Mouse (Mus musculus) frontal cortex, adult (tissue): Measurements from ENCODE around the gene Srpk2.
"Not testable (repeated sequence)": the region's sequence is repeated elsewhere in the genome, so short reads cannot be mapped to it uniquely, and the experiment has no call there.

Experiments used
- ATAC-seq: cut with Nextera tagmentation; 2 replicates; pipeline ENCODE4 v1.9.2; 2017; ENCODE audit warnings: mild to moderate bottlenecking, moderate library complexity, mixed read lengths; ENCODE audit not compliant: low TSS enrichment

The Srpk2 gene

DNA sequence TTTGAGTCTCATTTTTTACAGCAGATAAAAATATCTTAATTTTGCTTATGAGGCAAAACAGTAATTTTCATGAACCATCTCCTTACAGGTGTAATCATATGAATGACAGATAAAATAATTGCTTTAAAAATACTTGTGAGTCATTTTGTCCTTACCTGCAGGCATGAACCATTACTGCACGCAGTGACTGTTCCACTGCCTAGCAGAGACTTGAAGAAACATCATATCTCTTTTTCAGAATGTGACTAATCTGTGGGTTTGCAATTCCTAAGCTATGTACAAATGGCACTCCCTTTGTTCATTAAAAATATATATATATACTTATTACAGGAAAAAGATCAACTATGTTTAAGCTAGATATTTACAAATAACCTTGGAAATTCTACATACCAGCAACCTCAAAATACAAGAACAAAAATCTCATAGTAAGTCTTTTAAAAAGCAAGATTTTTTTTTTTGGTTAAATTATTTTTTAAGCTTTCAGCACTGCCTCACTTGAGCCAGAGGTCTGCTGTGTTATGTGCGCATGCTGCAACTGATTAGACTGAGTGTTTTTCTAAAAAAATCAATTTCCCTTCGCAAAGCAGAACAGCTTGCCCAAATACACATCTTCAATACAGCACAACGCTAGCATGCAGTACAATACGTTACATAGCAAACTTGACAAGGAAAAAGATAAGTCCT is 68.7 kb downstream of the Srpk2 start:
- peak; percentile 31 for ATAC-seq

DNA sequence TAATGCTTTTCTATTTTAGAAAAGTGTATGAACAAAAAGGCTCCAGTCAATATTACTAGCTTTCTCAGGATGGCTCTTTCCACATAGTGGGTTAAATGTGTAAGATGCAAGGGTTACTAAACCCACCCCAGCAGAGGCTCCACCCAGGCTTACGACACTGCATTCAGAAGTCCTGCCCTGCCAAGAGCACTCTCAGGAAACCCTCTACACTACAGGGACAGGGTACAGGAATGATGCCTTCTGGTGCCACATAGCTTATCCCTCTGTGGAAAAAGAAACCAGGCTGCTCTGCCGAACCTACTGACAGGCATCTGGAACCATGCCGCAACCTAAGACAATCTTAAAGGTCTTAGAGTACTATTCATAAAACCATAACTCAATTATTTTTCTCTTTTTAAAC is 71.6 kb downstream of the Srpk2 start:
- ATAC-seq, result no peak

DNA sequence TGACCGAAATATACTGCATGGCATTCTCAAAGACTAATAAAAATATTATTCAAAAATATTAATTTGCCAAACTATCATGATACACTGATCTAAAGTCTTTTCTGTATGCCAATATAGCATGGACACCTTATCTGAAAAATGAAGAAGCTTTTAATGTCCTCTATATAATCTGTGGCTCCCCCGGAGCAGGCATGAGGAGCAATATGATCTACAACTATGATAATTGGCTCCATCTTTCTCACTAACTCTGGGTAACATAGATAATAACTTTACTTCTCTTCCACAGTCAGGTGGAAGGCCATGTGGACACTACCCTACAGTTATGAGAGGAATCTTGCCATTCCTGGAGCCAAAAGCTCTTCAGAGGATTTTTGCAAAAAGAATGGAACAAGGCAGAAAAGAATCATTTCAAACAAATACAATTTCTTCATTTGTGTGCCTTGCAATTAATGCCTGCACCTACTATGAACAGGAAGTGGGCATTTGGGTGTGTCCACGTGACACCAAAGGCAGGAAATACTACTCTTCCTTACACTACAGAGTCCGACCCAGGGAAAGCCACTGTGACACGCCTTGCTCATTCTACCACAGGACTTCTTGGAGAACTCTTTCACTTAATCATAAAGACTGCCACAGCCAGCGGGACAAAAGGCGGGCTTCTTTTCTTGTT is 80.2 kb downstream of the Srpk2 start:
- no peak for ATAC-seq

DNA sequence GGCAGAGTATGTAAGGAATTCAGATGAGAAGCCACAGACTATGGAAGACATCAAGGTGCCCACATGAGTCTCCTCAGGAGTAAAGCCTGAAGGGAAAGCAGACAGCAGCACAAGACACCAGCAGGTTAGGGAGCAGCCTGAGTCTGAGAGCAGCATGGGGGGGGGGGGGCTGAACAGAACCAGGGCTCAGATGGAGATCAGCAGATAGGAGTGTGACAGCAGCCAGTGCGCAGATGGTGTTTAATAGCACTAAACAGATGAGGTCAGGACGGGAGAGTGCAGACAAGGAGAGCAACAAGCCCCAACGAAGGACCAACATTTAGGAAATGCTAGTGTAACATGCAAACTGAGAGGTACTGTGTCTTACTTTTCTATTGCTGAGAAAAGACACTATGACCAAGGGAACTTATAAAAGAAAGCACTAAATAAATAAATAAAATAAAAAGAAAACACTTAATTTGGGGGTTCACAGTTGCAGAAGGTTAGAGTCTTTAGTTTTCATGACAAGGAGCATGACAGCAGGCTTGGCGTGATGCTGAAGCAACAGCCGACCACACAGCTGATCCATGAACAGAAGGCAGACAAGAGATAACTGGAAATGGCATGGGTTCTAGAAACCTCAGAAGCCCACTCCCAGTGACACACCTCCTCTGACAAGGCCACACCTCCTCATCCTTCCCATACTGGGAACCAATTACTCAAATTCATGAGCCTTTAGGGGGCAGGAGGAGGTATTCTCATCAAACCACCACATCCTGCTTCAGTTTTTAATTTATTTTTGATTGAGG is 84.5 kb downstream of the Srpk2 start:
- ATAC-seq, result no peak

DNA sequence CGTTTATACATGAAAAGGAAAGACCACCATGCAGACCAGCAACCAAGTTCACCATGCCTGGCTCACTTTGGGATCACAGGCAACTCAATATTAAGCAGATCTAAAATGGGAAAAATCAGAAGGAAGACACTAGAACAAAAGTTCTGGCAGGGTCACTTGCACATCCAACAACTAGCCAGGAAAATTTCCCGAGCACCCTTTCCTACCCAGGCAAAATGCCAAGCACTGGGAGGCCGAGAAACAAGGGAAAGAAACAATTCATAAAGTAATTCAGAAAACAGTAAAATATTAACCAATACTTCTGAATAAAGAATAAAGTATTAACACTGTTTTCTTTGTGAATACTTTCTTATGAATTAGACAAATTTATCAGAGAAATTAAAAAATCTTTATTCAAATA is 85.2 kb downstream of the Srpk2 start:
- no peak for ATAC-seq

DNA sequence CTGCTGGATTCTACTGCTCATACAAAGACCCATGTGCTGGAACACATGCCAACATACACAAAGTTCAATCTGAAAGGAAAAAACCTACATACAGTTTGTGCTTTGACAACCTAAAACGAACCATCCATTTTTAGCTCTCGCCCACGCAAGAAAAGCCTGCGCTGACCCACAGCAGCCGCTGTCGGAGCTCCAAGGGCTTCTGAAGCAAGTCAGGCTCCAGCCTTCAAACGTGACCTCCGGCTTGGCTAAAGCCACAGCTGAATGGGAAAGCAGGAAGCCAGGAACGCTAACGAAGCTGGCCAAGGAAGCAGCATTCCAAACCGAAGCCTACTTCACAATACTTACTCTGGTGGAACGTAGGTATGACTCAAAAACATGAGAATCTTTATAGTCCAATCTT is 85.9 kb downstream of the Srpk2 start:
- ATAC-seq, result peak; percentile 35

DNA sequence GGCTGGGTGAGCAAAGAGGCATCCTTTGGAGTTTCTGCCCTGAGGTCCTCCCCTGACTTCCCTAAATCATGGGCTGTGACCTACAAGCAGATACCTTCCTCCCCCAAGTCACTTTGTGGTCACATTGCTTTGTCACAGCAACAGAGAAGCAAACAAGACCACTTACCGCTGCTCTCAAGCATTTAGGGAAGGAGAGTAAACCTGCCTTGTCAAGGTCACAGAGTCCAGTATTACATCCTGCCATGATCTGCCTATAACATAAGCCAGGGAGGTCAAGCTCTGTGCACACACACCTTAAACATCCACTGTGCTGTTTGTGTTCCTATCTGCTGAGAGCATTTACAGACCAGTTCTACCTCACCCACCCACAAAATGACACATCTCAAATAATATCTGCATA is 86.4 kb downstream of the Srpk2 start:
- 0 out of 2 replicates have a peak, but pooled peaks have one; percentile 8 for ATAC-seq

DNA sequence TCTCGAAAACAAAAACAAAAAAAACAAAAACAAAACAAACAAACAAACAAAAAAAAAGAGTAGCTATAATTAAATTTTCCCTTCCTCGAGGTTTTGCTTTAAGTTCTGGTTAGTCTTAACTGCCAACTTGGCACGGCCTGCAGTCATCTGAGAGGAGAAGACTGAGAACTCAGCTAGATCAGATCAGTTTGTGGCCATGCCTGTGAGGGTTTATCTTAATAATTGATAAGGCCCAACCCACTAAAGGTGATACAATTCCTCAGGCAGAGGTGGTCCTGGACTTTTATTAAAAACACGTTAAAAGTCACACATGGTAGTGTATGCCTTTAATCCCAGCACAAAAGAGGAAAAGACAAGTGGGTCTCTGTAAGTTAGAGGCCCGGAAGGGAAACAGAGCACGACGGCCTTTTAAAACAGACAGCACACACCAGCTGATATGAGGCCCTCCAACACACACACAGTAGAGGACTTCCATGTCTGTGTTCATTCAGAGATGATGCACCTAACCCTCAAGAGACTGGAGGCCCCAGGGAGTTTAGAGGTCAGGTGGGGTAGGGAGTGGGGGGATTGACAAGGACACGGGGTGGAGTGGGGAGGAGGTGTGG is 87.1 kb downstream of the Srpk2 start:
- no peak for ATAC-seq

DNA sequence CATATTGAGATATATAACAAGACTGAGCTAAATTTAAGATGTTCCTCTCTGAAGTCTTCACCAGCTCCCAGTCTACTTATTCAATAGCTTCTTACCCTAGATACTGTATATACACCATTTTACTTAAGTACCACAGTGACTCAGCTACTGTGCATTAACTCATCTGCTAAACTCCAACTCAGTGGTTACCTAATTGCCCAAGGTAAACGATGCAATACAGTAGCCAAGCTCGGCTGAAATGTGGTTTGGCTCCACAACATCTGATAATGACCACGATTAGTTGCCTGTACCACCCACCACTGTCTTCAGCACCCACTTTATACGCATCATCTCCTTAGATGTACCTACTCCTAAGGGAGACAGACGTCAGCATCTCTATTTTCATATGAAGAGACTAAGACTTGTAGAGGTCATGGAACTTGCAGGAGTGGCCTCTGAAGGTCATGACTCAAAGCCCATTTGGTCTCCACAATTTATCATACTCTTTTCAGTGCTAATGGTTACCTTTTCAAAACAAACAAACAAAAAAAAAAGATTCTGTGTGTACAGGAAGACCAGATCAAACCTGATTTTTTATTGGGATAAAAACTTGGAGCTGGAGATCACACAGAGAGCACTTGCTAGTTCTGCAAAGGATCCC is 88.0 kb downstream of the Srpk2 start:
- peak; percentile 47 for ATAC-seq

DNA sequence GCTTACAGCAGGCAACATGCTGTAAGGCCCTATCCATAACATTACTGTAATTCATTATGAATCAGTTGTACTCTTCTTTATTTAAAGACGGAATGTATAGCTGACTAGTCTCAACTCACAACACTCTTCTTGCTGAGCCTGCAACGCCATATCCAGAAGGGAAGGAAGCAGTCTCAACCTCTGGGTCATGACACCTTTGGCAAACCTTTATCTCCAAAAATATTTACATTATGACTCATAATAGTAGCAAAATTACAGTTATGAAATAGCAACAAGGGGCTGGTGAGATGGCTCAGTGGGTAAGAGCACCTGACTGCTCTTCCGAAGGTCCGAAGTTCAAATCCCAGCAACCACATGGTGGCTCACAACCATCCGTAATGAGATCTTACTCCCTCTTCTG is 94.1 kb downstream of the Srpk2 start:
- ATAC-seq, result not testable (repeated sequence)

DNA sequence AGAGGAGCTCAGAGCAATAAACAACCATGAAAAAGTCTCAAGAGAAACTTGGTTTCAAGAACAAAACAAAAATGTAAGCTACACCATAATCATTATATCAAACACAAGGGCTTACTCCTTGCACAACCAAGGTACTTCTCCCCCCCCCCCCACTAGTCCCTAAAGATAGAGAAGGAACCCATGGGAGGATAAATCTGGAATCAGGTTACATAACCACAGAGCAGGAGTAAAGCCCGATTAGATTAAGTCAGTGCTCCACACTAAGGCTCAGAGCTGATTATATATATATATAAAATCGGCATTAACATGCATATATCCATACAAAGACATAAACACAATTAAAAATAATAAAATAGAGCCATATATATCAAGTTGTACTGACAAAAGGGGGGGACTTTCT is 96.8 kb downstream of the Srpk2 start:
- ATAC-seq, result peak; percentile 54; the same call in 1 of the 2 replicates

DNA sequence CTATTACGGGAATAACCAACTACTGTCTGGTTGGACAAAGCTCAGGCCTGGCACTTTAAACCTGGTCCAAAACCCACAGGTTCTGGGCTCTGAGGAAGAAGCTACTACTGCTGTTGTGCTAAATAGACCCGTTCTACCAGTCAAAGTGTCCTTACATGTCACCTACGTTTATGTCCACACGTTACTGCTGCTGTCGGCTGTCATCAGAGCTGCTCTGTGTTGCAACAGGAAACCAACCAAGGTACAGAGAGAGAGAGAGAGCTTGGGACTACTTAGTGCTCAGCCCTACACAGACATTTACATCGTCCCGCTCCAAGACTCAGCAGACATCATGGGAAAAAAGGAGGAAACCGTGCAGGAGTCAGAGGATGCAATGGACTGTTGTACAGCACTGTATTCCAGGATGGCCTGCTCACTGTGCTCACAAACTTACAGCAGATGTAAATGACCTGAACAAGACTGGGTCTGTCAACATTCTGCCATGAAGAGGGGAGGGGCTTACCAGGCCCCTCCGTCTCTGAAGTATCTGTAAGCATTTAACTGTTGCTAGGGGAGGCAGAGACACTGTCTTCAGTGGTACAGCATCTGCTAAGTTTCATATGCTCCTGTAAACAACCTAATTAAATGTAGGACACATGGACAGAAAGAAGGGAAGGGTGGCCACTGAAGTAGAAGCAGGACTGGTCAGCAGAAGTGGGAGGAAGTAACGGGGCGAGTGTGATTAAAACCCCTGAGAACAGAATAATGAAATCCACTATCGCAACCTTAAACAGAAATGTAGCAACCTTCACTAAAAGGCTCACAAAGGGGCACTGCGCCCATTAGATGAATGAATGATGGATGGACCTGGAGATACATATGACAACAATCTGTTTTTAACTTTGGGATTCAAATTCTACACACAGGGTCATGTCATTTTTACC is 97.6 kb downstream of the Srpk2 start:
- no peak; the same call in 1 of the 2 replicates for ATAC-seq

DNA sequence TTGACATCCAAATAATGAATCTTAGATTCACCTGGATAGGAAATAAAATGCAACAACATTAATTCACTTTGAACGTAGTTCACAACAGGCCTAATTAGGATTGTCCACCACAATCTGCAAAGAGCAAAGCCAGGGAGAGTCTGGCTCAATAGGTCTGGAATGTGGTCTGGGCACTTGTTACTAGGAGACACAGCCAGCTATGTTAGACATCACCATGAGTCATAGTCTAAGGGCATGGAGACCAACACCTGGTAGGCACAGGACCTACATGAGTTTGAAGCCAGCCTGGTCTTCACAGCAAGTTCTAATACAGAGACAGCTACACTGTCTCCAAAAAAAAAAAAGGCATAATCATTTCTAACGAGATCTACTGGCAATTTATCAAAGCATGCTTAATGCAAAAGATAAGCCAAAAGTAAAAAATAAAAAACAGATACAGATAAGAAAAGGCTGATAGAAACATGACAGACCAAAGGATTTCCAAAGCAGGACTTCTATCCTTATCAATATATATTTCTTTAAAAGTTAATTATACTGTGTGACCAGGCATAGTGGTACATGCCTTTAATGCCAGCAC is 102.8 kb downstream of the Srpk2 start:
- ATAC-seq, result no peak

DNA sequence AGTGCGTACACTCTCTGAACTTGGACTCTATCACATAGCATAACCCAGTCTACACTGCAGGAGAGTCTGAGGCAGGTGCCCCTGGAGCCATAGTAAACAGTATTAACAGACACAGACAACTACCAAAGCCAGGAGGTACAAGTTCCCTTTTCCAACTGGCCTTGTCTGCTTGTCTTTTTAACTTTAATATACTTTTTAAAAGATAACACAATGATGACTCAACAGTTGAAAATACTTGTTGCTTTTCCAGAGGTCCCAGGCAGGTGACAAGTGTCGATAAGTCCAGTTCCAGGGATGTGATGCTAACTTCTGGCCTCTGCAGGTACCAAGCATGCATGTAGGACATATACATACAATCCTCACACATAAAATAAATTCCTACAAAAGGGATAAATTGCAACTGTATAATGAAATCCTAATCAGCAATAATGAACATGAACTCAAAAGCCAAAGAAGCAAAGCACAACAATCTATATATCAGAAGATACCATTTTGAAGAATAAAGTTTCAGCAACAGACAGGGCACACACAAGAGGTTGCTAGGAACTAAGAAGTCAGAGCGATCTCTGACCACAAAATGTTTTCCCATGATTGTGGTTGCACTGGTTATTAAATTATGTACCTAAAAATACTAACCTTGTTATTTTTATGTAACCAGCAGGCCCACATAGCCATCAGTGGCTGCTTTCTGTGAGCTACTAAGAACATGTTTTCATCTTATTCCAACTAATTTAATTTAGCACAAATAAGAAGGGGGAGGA is 105.1 kb downstream of the Srpk2 start:
- no peak for ATAC-seq

DNA sequence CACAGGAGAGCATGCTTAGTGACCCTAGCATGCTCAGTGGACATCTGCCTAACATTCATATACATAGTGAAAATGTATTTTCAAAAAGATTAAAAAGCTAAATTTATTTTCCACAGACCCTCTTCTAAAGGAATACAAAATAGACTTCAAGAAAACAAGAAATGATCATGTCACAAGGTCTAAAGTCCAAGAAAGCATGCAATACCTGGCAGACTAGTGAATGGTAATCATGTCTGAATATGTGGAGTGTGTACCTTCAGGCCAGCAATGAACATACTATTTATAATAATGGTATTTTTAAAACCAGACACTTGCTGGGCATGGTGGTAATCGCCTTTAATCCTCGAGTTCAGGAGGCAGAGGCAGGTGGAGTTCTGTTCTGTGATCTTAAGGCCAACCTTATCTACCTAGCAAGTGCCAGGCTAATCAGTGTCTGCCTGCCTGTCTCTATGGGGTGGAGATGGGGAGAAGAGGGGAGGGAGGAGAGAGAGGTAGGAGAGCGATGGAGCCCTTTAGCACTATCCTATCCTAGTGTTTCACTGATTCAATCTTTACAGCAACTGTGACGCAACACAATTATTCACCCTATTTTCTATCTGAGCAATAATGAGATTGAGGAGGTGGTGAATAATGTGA is 106.0 kb downstream of the Srpk2 start:
- ATAC-seq, result no peak

DNA sequence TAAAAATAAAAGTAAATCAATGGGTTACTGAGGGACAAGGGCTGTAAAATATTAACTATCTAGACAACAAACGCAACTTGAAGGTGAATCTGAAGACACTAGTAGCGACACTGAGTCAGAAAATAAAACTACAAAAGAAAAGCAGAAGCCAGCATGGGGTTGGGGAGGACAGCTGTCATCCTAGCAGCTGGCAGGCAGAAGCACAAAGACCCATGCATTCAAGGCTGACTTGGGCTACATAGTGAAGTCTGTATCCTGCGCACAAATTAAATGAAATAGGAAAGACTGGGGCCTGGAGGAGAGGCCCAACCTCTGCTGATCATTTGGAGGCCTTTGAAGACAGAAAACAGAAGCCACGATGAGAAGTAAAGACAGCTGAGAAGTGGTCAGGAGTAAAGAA is 106.6 kb downstream of the Srpk2 start:
- no peak for ATAC-seq

DNA sequence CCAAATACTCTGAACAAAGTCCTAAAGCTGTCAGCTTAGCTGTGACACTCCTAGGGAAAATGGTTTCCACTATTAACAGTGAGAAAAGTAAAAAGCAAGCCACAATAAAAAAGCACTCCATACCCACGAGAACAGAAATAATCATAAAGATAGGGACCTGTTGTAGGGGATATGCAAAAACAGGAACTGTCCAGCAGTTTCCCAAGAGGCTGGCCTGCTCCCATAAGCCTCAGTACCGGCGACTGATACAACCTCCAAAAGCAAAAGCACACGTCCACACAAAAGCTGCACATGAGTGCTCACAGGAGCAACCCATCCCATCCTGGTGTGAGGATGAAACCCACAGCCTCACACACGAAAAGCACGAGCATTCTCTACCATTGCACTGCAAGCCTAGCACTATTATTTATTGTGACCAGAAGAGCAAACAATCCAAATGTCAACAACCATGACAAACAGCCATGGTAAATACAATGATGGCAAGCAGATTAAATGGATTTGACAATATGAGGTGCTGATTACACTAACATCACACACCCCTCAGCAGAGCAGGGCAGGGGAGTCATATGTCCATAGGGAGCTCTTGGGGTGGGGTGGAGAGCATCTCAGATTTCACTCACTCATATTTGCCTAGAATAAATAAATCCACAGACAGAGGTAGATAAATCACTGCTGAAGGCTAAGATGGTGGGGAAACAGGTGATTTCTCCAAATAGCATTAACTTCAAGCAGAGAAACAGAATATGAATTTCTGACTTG is 107.9 kb downstream of the Srpk2 start:
- ATAC-seq, result peak; percentile 14; the same call in 1 of the 2 replicates

DNA sequence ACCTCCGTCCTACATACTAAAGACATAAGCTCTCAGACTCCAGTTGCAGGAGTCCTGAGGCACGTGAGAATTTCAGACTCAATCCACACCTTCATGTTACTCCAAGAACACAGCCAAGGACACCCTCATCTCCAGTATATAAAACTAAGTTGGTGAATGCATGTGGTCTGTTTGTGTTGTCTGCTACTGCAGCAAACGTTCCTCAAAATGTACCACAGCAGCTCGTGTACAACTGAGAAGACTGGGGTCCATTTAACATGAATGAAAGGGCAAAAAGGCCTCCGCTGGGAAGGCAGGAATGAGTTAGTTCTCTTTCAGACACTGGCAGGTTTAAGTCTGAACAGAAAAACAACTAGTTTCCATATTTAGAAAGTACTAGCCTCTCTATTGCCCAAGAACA is 110.5 kb downstream of the Srpk2 start:
- no peak for ATAC-seq
